Comparison of ENCODE assay signal across 32 mouse cellular contexts in the genomic region with DNA sequence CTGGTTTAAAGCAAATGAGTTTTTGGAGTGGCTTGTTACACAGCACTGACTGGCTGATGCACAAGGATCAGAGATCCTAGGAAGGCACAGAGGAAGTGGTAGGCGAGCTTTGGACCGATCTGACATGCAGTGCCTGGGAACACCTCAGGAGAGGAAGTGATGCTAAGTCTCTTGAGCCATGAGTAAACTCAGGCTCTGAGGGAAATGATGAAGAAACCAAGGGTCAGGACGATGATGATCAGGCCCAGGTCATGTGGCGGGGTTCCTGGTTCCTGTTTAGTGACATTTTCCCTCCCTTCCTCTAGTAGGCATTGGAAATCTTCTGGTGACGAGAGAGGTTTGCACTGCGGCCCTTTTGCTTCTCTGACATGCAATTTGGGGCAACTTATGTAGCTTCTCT.
A peak's percentile ranks its signal among the peaks of the same experiment; 100 is the strongest.
DNase-seq lines count a peak whose midpoint lies in the region; ATAC-seq and TF ChIP-seq lines count a peak whose summit lies in the region.
"Had no signal": no experiment of that assay in that cellular context is flagged by ENCODE, and none has a peak within 500 bp of the region (broad histone marks: within the 10 kb centered on the region; RNA-seq: fewer than 3 reads in every experiment).

No protein-coding gene starts in this region.

- H3K36me3 ChIP-seq in liver, adult 2 months (ENCODE audit: control insufficient read depth, insufficient read depth, low read length), result no peaks in the 10 kb centered on the region
- H3K36me3 ChIP-seq: embryonic facial prominence, embryonic 13.5 days; hindbrain, embryonic 15.5 days; kidney, embryonic 15.5 days; limb, embryonic 13.5 days; lung, embryonic 15.5 days; midbrain, embryonic 13.5 days; neural tube, embryonic 15.5 days; stomach, embryonic 15.5 days had no signal

- no peaks in the 10 kb centered on the region for H3K27me3 ChIP-seq in liver, adult 2 months (ENCODE audit: control insufficient read depth, insufficient read depth, low read length)
- H3K27me3 ChIP-seq: embryonic facial prominence, embryonic 13.5 days; hindbrain, embryonic 15.5 days; kidney, embryonic 15.5 days; limb, embryonic 13.5 days; lung, embryonic 15.5 days; midbrain, embryonic 13.5 days; neural tube, embryonic 15.5 days; Patski; stomach, embryonic 15.5 days had no signal

- H3K4me1 ChIP-seq in liver, adult 2 months (ENCODE audit: control insufficient read depth, insufficient read depth, low read length), result no peaks in the 10 kb centered on the region
- H3K4me1 ChIP-seq: embryonic facial prominence, embryonic 13.5 days; hindbrain, embryonic 15.5 days; kidney, embryonic 15.5 days; limb, embryonic 13.5 days; lung, embryonic 15.5 days; midbrain, embryonic 13.5 days; neural tube, embryonic 15.5 days; stomach, embryonic 15.5 days had no signal

- no peak overlapping the region for H3K9ac ChIP-seq in liver, adult 2 months (ENCODE audit: low read depth, low read length)
- H3K9ac ChIP-seq: embryonic facial prominence, embryonic 13.5 days; forebrain, postnatal 0 days; hindbrain, embryonic 15.5 days; kidney, embryonic 15.5 days; limb, embryonic 13.5 days; liver, embryonic 14.5 days; lung, embryonic 15.5 days; midbrain, embryonic 13.5 days; neural tube, embryonic 15.5 days; stomach, embryonic 15.5 days had no signal

- no peak overlapping the region for H3K27ac ChIP-seq in liver, adult 2 months (replicated peaks; ENCODE audit: insufficient read depth, low read depth, low read length)
- H3K27ac ChIP-seq: embryonic facial prominence, embryonic 13.5 days; hindbrain, embryonic 15.5 days; kidney, embryonic 15.5 days; layer of hippocampus, adult 2 months; left cerebral cortex, adult 2 months; limb, embryonic 13.5 days; liver, embryonic 14.5 days; lung, embryonic 15.5 days; midbrain, embryonic 13.5 days; neural tube, embryonic 15.5 days; stomach, embryonic 15.5 days had no signal

- no peak overlapping the region for H3K4me3 ChIP-seq in liver, adult 2 months (ENCODE audit: insufficient read depth, low read depth, low read length)
- H3K4me3 ChIP-seq: embryonic facial prominence, embryonic 13.5 days; erythroblast, embryonic 14.5 days; hindbrain, embryonic 15.5 days; kidney, embryonic 15.5 days; layer of hippocampus, adult 2 months; left cerebral cortex, adult 2 months; limb, embryonic 13.5 days; lung, embryonic 15.5 days; midbrain, embryonic 13.5 days; neural tube, embryonic 15.5 days; stomach, embryonic 15.5 days had no signal

- TF ChIP-seq CTCF in liver, adult 2 months (IDR thresholded peaks at IDR 0.05; ENCODE audit: low read depth, low read length), result no peak

- no peaks in the 10 kb centered on the region for H3K79me2 ChIP-seq in liver, adult 2 months (ENCODE audit: control insufficient read depth, insufficient read depth, low read length)

- peak; percentile 34 for DNase-seq in liver, adult 2 months (ENCODE audit: extremely low read depth, low read depth, low spot score)
- DNase-seq in liver (no peak), 416B (ENCODE audit: low read depth) (peak; percentile 26)
- DNase-seq in cerebellum, postnatal 4 days (ENCODE audit: low spot score in 2 of 2), result no peak
- DNase-seq in thymus, adult 18-20 months, result no peak
- DNase-seq: adrenal gland, postnatal 10 days; cerebellum, adult 11 months; cerebellum, adult 9-10 months; cerebellum, postnatal 36 days; forebrain, postnatal 0 days; heart, adult 18-20 months; heart, postnatal 4 days; kidney, adult 11 months; kidney, postnatal 36 days; right cerebral cortex, postnatal 25 days; thymus, postnatal 25 days had no signal

- no peak for TF ChIP-seq POLR2A in liver, adult 2 months (IDR thresholded peaks at IDR 0.05; ENCODE audit: extremely low read depth, insufficient read depth, low read length)

- ATAC-seq in hematopoietic stem cell, adult 5-6 weeks (replicated peaks in 1 of 2; ENCODE audit: insufficient read depth in 1 of 2, low FRiP score in 2 of 2, low TSS enrichment in 1 of 2, low read depth in 1 of 2, poor library complexity in 2 of 2, severe bottlenecking in 2 of 2), result peak; percentile 38 to 70; a peak in 2 of 4 replicates
- ATAC-seq in monocyte, adult 5-6 weeks (replicated peaks; ENCODE audit: insufficient number of reproducible peaks, low FRiP score, low TSS enrichment, poor library complexity, severe bottlenecking), result peak; percentile 80
- ATAC-seq: forebrain, postnatal 0 days; inflammation-experienced regulatory T-cells, adult 6 months; midbrain, embryonic 13.5 days; Patski had no signal

- 90% methylated on average over 6 of the region's 6 CpGs for WGBS in liver, adult 2 months

Comparison
In these comparisons a context has a peak if more than half of its experiments do, and no peak if none do; other contexts are left out.
1. DNase-seq: peak in liver, adult 2 months (single experiment) and 416B (single experiment); none in liver (single experiment), cerebellum, postnatal 4 days (0 of 2) and thymus, adult 18-20 months (0 of 2).